Mouse (Mus musculus) gastrocnemius, adult 2 months (tissue): Measurements from ENCODE around the gene Tspan32. TPM values are rescaled to one million over a fixed set of nuclear protein-coding genes. Genes with fewer than 3 reads are reported as not detected.

Source experiments
- DNase-seq: peaks from one replicate; pipeline ENCODE4 v3.0.0; 2022
- H3K27ac ChIP-seq: fragments of 200-600 bp; 2 replicates; pipeline ENCODE4 v1.8.1; 2022; ENCODE audit warnings: mild to moderate bottlenecking
- H3K4me3 ChIP-seq: fragments of 200-600 bp; 2 replicates; pipeline ENCODE4 v1.8.1; 2022; ENCODE audit warnings: mild to moderate bottlenecking, moderate library complexity
- CTCF ChIP-seq: fragments of 200-600 bp; IDR thresholded peaks from 2 replicates; pipeline ENCODE4 v1.8.1; 2022; ENCODE audit warnings: antibody characterized with exemption, mild to moderate bottlenecking, moderate library complexity
- intact Hi-C: fragments of 180-260 bp; cut with DNase I; formaldehyde crosslinking; loops from one replicate; pipeline ENCODE4 v1.15.1; 2025
- total RNA-seq, 2 experiments: library from RNA; stranded (reverse); gene quantifications; 2 replicates each; pipeline ENCODE4 v1.2.3; 2021

Tspan32 gene
- total RNA-seq, 2 experiments from 2014 or later = 0.23 to 0.39 TPM

DNA sequence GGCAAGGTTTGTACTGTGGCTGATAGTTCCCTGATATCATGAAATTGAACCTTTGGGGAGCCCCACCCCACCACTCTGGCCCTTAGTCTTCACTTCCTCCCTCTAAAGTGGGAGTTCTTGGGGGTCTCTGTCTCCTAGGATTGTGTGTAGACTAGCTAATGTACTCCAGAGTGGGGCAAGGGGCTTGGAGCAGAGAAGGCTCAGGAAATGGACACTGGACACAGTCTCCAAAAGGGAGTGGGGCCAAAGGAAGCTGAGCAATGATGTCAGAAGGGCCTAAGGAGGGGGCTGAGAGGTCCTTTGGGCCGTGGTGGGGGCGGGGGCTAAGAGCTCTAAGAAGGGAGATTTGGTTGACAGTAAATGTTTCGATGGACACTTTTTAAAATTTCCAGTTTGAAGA is 50.2 kb downstream of the Tspan32 start:
- intact Hi-C loops = no loop called here
- Histone ChIP-seq H3K4me3 (peak overlapping the region; percentile 95), H3K27ac (peak overlapping the region; percentile 99)
- no peak for DNase-seq
- TF ChIP-seq CTCF = no peak

DNA sequence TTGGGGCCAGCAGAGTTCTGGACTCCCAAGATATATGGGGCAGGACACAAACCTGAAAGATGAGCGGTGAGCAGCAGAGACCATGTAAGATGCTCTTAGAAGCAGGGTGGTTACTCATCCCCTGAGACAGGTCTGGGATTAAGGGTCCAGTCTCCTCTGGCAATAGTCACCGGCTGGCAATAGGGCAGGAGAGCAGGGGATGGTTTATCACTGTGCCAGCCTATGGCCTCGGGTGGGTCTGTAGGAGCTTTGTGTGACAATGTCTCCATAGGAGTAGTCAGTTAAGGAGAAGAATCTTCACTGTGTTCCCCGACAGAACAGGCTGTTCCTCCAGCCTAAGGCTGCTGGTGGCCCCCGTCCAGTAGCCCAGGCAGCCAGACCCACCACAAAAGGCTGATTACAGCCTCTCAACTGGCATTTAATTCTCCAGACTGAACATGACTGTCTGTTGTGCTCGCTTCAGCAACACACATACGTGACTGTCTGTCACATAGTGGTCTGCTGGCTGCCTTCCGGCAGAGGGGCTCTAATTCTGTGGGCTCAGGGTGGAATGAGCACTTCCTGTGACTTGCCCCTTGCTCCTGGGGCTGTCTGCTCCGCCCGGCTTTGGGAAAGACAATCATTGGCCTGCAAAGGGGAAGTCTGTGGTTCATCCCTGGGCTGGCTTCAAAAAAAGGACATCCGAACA is 50.8 kb downstream of the Tspan32 start:
- intact Hi-C loops = no loop called here
- Histone ChIP-seq H3K27ac (peak overlapping the region; percentile 99), H3K4me3 (peak overlapping the region; percentile 95)
- DNase-seq = no peak
- TF ChIP-seq CTCF = no peak

DNA sequence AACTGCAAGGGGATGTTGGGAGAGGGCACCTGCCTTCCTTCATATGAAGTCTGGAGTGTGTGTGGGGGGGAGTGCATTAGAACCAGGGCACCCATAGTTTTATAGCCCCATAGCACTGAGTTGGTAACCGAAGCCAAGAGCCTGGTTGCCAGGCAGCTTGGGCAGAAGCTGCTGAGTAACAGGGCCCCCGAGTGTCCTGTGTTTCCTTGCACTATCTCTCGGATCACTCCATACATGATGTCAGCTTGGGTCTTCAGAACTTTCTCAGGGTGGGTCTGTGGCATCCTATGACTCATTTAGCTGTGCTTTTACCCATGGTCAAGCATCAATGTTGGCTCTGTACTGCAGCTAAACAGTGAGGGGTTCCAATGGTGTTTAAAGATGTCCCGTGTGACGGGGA is 52.2 kb downstream of the Tspan32 start:
- peak overlapping the region; percentile 58 for H3K4me3 ChIP-seq

GRCm38 (mm10) chr7:143057667-143058220 is 52.9 kb downstream of the Tspan32 start:
- Histone ChIP-seq H3K4me3 (peak overlapping the region; percentile 58), H3K27ac (peak overlapping the region; percentile 85)
- no peak for TF ChIP-seq CTCF
- intact Hi-C loops = no loop called here
- DNase-seq = no peak

More for the DNA sequence above, 52.2 kb downstream of the Tspan32 start:
- DNase-seq = no peak
- intact Hi-C loops = no loop called here
- no peak for TF ChIP-seq CTCF
- H3K27ac ChIP-seq = peak overlapping the region; percentile 85

DNA sequence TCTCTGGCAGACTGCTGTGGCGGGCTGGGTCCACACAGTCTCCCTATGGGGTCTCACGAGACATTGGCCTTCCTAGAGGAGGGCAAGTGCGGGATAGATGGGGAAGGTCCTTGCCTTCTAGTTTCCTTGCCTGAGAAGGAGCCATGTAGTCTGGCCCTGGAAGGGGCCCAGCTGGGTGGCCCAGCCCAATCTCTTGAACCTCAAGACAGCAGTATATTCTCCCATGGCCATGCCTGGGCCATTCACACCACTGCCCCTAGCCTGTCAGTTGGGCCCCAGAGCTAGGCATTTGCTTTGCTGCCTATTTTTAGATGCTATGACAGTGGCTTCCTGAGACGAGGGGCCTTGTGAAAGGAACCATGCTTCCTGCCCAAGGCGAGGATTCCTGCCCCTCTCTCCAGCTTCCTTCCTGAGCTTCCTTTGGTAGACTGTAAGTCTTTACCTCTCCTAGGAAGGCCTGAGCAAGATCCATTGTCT is 53.4 kb downstream of the Tspan32 start:
- peak overlapping the region; percentile 85 for H3K27ac ChIP-seq
- intact Hi-C loops = no loop called here
- no peak for TF ChIP-seq CTCF
- DNase-seq = no peak
- H3K4me3 ChIP-seq = peak overlapping the region; percentile 58

GRCm38 (mm10) chr7:143059202-143059870 is 54.5 kb downstream of the Tspan32 start:
- H3K27ac ChIP-seq = peak overlapping the region; percentile 85
- DNase-seq = peak; percentile 76
- peak overlapping the region; percentile 58 for H3K4me3 ChIP-seq
- TF ChIP-seq CTCF = no peak
- intact Hi-C loops = no loop called here

DNA sequence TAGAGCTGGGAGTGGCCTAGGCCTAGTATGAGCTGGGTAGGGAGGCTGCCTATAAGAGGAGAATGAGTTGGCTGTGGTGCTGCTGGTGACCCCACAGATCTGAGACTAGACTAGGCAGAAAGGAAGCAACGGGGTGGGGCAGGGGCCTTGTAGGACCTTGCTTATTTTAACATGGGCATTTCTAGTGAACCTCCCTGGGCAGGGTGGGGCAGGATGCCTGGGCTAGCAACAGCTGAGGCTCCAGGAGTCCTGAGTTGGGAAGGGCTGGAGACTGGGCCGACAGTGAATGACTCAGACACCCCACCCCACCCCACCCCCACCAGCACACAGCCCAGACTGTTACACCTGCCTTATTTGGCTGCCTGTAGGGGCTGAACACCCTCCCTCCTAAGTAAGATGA is 57.9 kb downstream of the Tspan32 start:
- no peak for TF ChIP-seq CTCF
- peak; percentile 44 for DNase-seq
- peak overlapping the region; percentile 67 for H3K27ac ChIP-seq
- intact Hi-C loops = no loop called here
- no peak overlapping the region for H3K4me3 ChIP-seq

- DNase-seq = no peak
- Histone ChIP-seq H3K4me3 (no peak overlapping the region), H3K27ac (peak overlapping the region; percentile 57)
- intact Hi-C loops = no loop called here
- TF ChIP-seq CTCF = no peak
These were observed 59.4 kb downstream of the Tspan32 start for GRCm38 (mm10) chr7:143064226-143064625.

- H3K27ac ChIP-seq = no peak overlapping the region
- TF ChIP-seq CTCF = no peak
- no peak for DNase-seq
- H3K4me3 ChIP-seq = no peak overlapping the region
- intact Hi-C loops = no loop called here
These were observed 60.8 kb downstream of the Tspan32 start for GRCm38 (mm10) chr7:143065692-143066091.

DNA sequence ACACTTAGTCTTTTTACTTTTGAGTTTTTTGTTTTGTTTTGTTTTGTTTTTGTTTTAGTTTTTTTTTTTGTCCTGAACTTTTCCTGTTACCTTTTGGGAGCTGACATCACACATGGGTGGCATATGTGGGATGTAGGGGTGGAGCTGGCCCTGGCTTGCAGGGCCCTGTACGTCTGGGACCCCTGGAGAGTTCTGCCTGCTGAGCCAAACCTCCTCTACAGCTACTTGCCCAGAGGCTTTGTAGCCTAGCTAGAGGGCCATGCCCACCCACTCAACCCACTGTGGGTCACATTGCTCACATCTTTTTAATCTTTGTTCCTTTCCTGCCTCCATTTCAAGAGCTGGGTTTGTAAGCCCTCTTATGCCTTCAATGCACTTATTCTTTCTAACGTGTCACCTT is 62.6 kb downstream of the Tspan32 start:
- Histone ChIP-seq H3K4me3 (no peak overlapping the region), H3K27ac (peak overlapping the region; percentile 92)
- TF ChIP-seq CTCF = no peak
- intact Hi-C loops = no loop called here
- DNase-seq = no peak

- no peak overlapping the region; the same call in 1 of the 2 replicates for H3K4me3 ChIP-seq
- no peak for TF ChIP-seq CTCF
These were observed 63.1 kb downstream of the Tspan32 start for GRCm38 (mm10) chr7:143067897-143068296.

DNA sequence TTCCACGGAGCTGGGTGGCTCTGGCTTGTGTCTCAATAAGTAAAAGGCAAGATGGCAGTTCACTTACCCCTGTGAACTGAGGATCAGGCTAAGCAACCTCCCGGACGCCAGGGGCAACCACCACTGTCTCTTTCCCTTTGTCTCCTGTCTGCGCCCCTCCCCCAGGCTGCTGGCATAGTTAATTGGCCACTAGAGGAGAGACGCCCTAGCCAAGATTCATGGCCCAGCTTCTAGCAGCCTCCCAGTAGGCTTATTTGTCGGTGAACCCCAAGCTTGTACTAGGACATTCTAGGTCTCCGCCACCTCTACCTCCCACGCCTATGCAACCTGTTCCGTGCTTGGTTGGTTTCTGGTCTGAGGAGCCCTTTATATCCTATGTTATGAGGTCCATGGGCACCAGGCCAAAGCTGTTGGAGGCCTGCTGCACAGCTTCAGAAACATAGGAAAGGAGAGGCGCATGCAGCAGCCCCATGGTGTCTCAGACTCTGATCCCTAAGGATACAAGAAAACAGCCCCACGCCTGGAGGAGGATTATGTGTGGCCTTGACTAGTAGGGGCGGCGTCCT is 63.6 kb downstream of the Tspan32 start:
- no peak for TF ChIP-seq CTCF
- DNase-seq = no peak
- Histone ChIP-seq H3K4me3 (peak overlapping the region; percentile 83), H3K27ac (peak overlapping the region; percentile 92)
- intact Hi-C loops = loop anchor here (2.0 kb wide), 1 partner anchor 16 kb away; the partner anchor contains the start of gene Cd81

More at GRCm38 (mm10) chr7:143067897-143068296, 63.1 kb downstream of the Tspan32 start:
- intact Hi-C loops = loop anchor here (2.0 kb wide), 1 partner anchor 15 kb away; the partner anchor contains the start of gene Cd81
- DNase-seq = no peak
- peak overlapping the region; percentile 92 for H3K27ac ChIP-seq
